Mouse (Mus musculus): ENCODE measurements around the gene Smim4.

GRCm38 (mm10) chr14:31145694-31146093 is 16.9 kb upstream of the Smim4 start:
- TF ChIP-seq CTCF (IDR thresholded peaks at IDR 0.05; ENCODE audit: control insufficient read depth, insufficient read depth, insufficient read length) (no peak), MYOG (IDR thresholded peaks at IDR 0.05; ENCODE audit: control insufficient read depth, extremely low read depth, insufficient read length) (no peak), FOSL1 (IDR thresholded peaks at IDR 0.05; ENCODE audit: insufficient read depth, low read length, poor library complexity, severe bottlenecking) (no peak), CEBPB (IDR thresholded peaks at IDR 0.05; ENCODE audit: low read depth) (no peak), MYOD1 (IDR thresholded peaks at IDR 0.05; ENCODE audit: control insufficient read depth, insufficient read length, low read depth) (no peak)
